Mouse (Mus musculus) midbrain, embryonic 13.5 days (tissue): ENCODE results near the gene Psmb10. TPM values are rescaled to one million over a fixed set of nuclear protein-coding genes. Genes with fewer than 3 reads are reported as not detected.

Source experiments
- ATAC-seq: fragments of 200-750 bp; cut with Nextera tagmentation; 2 replicates; pipeline ENCODE4 v1.8.0; 2017; ENCODE audit warnings: mild to moderate bottlenecking, moderate TSS enrichment, moderate library complexity
- H3K27ac ChIP-seq: fragments of 300-500 bp; sonication (generic); 2 replicates; pipeline ENCODE4 v1.5.1; 2015; ENCODE audit warnings: inconsistent platforms, mild to moderate bottlenecking, moderate library complexity
- H3K27me3 ChIP-seq: fragments of 300-500 bp; sonication (generic); 2 replicates; pipeline ENCODE4 v1.6.1; 2015; ENCODE audit warnings: mild to moderate bottlenecking, inconsistent platforms
- H3K36me3 ChIP-seq: fragments of 300-500 bp; sonication (generic); 2 replicates; pipeline ENCODE4 v1.6.1; 2015; ENCODE audit warnings: mild to moderate bottlenecking, inconsistent platforms
- H3K4me1 ChIP-seq: fragments of 300-500 bp; sonication (generic); replicated peaks from 2 replicates; pipeline ENCODE4 v1.6.1; 2015; ENCODE audit warnings: inconsistent platforms
- H3K4me2 ChIP-seq: fragments of 300-500 bp; sonication (generic); replicated peaks from 2 replicates; pipeline ENCODE4 v1.6.1; 2015; ENCODE audit warnings: moderate library complexity, mild to moderate bottlenecking, inconsistent platforms
- H3K4me3 ChIP-seq: fragments of 300-500 bp; sonication (generic); replicated peaks from 2 replicates; pipeline ENCODE4 v1.5.1; 2015; ENCODE audit warnings: mild to moderate bottlenecking, inconsistent platforms
- H3K9ac ChIP-seq: fragments of 300-500 bp; sonication (generic); replicated peaks from 2 replicates; pipeline ENCODE4 v1.6.1; 2015; ENCODE audit warnings: mild to moderate bottlenecking, inconsistent platforms
- H3K9me3 ChIP-seq: fragments of 300-500 bp; sonication (generic); 2 replicates; pipeline ENCODE4 v1.6.1; 2016; ENCODE audit warnings: mild to moderate bottlenecking, inconsistent platforms
- WGBS: fragments of 180-500 bp; shearing (Covaris S2); methylation state at CpG from one replicate; pipeline ENCODE4 v1.1.7; 2015; 5-methylcytosine and 5-hydroxymethylcytosine counted together
- microRNA-seq: library from miRNA; unstranded; fragments of <30 nt; microRNA quantifications from one replicate; pipeline ENCODE4, GENCODE M21; 2016
- polyA plus RNA-seq: library from polyadenylated mRNA; unstranded; fragments of >200 nt; fragmentation: Nextera tagmentation; extraction: Ambion mirVana; gene quantifications from 2 replicates; pipeline ENCODE4 v1.2.1, GENCODE M21; 2015

Psmb10 gene
- polyA plus RNA-seq, 1 experiment from 2014 or later = 40.3 TPM

DNA sequence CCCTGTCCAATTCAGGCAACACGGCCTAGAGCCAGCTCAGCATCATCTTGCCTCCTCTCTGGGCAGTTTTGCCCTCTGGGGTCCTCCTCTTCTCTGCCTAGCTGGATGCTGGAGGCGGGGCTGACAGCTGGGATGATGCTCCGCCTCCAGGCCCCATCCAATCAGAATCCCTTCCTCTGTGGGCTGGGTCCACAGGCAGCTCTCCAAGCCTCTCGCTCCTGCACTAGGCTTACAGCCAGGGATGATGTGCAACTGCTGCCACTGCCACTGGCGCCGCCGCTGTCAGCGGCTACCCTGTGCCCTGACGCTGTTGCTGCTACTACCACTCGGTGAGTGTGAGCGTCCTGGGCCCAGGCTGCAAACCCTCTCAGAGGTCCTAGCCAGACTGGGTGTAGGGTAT lies 44.9 kb downstream of the Psmb10 start, which contains the start of gene Nrn1l:
Gene Nrn1l, plus strand, starts transcription at position 229 of the 400 bp plus-strand sequence.
- Histone ChIP-seq H3K27ac (peak within 1 kb of the TSS; percentile 11; the same call in 1 of the 2 replicates), H3K4me3 (no peak within 1 kb of the TSS), H3K36me3 (peaks cover 53% of the 10 kb centered on the region)

DNA sequence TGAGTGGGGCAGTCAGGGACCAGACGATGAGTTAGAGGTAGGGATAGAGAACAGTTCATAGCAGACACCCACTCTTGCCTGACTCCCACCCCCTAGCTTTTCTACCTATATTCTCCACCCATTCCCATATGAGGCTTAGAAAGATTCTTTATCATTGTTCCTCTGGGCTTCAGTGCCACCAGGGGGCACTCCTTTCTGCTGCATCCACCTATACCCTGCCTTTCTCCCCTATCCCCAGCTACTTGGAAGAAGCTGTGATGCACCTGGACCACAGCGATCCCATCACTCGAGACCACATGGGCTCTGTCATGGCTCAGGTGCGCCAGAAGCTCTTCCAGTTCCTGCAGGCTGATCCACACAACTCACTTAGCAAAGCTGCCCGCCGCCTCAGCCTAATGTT lies 45.8 kb downstream of the Psmb10 start:
- no peak overlapping the region for H3K4me2 ChIP-seq
- no peak overlapping the region for H3K4me3 ChIP-seq
- ATAC-seq = peak; percentile 32; the same call in 1 of the 2 replicates
- peaks cover 62% of the 10 kb centered on the region for H3K36me3 ChIP-seq
- H3K27ac ChIP-seq = no peak overlapping the region
- H3K9ac ChIP-seq = no peak overlapping the region
- no peaks in the 10 kb centered on the region for H3K27me3 ChIP-seq
- no peaks in the 10 kb centered on the region for H3K9me3 ChIP-seq
- WGBS = 89% methylated on average over 6 of the region's 6 CpGs
- peaks cover 9% of the 10 kb centered on the region for H3K4me1 ChIP-seq

More for the DNA sequence above, 44.9 kb downstream of the Psmb10 start, which contains the start of gene Nrn1l:
- Histone ChIP-seq H3K4me1 (peaks cover 9% of the 10 kb centered on the region), H3K9ac (peak within 1 kb of the TSS; percentile 48), H3K4me2 (peak within 1 kb of the TSS; percentile 40), H3K27me3 (no peaks in the 10 kb centered on the region), H3K9me3 (no peaks in the 10 kb centered on the region)
- WGBS = 5% methylated on average over 11 of the region's 11 CpGs
- ATAC-seq = peak; percentile 91

DNA sequence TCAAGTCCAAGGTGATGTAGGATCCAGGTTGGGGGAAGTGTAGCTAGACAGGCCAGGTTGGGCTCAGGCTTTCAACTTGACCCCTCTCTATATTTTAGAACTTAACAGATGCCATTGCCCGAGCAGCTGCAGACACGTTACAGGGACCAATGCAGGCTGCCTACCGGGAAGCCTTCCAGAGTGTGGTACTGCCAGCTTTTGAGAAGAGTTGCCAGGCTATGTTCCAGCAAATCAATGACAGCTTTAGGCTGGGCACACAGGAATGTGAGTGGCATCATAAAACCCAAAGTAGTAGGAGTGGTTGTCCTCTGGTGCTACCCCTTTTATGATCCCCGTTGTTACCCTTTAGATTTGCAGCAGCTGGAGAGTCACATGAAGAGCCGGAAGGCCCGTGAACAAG lies 47.4 kb downstream of the Psmb10 start:
- H3K27me3 ChIP-seq = no peaks in the 10 kb centered on the region
- H3K9me3 ChIP-seq = no peaks in the 10 kb centered on the region
- no peak for ATAC-seq
- peaks cover 78% of the 10 kb centered on the region for H3K36me3 ChIP-seq
- no peak overlapping the region for H3K4me3 ChIP-seq
- WGBS = 95% methylated on average over 6 of the region's 6 CpGs
- no peak overlapping the region for H3K27ac ChIP-seq
- no peak overlapping the region for H3K4me2 ChIP-seq
- H3K9ac ChIP-seq = no peak overlapping the region
- peaks cover 9% of the 10 kb centered on the region for H3K4me1 ChIP-seq

DNA sequence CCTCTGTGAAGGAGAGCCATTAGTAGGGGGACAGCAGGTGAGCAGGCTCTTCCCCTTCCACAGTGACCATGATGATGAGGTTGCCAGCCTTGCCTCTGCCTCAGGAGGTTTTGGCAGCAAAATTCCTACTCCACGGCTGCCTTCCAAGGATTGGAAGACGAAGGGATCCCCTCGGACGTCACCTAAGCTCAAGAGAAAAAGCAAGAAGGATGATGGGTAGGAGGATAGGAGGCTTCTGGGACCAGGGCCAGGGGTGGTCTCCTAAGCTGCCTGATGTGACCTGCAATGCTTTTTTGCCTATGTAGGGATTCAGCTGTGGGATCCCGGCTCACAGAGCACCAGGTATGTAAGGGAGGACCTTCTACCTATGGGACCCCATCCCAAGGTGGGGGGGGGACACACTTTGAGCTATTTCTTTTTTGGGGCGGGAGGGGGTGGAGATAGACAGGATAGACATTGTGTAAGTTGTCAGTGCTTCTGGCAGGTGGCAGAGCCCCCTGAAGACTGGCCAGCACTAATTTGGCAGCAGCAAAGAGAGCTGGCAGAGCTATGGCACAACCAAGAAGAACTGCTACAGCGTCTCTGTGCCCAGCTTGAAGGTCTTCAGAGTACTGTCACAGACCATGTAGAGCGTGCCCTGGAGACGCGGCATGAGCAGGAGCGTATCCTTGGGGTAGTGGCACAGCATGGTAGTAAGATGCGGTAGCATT lies 48.3 kb downstream of the Psmb10 start:
- H3K4me3 ChIP-seq = no peak overlapping the region
- H3K27ac ChIP-seq = no peak overlapping the region
- WGBS = 94% methylated on average over 12 of the region's 12 CpGs
- peaks cover 9% of the 10 kb centered on the region for H3K4me1 ChIP-seq
- no peaks in the 10 kb centered on the region for H3K9me3 ChIP-seq
- no peak overlapping the region for H3K4me2 ChIP-seq
- no peaks in the 10 kb centered on the region for H3K27me3 ChIP-seq
- H3K9ac ChIP-seq = no peak overlapping the region
- ATAC-seq = no peak
- peaks cover 84% of the 10 kb centered on the region for H3K36me3 ChIP-seq

Small RNAs within 50 kb of the gene (microRNA-seq; reads per million reads assigned to microRNA genes)
- not detected for gene Mir7074

Other genes starting within 250 kb of the Psmb10 start
- 94.7 and 101 TPM in 2 replicates for gene Acd, start 237.3 kb downstream of the Psmb10 start, polyA plus RNA-seq
- gene Pard6a, start 237.3 kb downstream of the Psmb10 start, polyA plus RNA-seq = 42.5 and 43.6 TPM in 2 replicates
- 0.13 and 0.31 TPM in 2 replicates for gene 4933405L10Rik, start 230.8 kb downstream of the Psmb10 start, polyA plus RNA-seq
- gene Enkd1, start 230.2 kb downstream of the Psmb10 start, polyA plus RNA-seq = 14.4 and 15.9 TPM in 2 replicates
- 90.0 and 92.7 TPM in 2 replicates for gene Gfod2, start 179.8 kb downstream of the Psmb10 start, polyA plus RNA-seq
- gene Ranbp10, start 111.1 kb downstream of the Psmb10 start, polyA plus RNA-seq = 13.8 and 15.9 TPM in 2 replicates
- 0.36 and 0.58 TPM in 2 replicates for gene Tsnaxip1, start 110.7 kb downstream of the Psmb10 start, polyA plus RNA-seq
- 60.9 and 64.9 TPM in 2 replicates for gene Cenpt, start 85.2 kb downstream of the Psmb10 start, polyA plus RNA-seq
- 58.9 and 62.2 TPM in 2 replicates for gene Thap11, start 83.3 kb downstream of the Psmb10 start, polyA plus RNA-seq
- 253 and 263 TPM in 2 replicates for gene Nutf2, start 77.9 kb downstream of the Psmb10 start, polyA plus RNA-seq
- gene Edc4, start 57.6 kb downstream of the Psmb10 start, polyA plus RNA-seq = 54.6 and 56.6 TPM in 2 replicates
- 0.49 and 0.75 TPM in 2 replicates for gene Nrn1l, start 44.9 kb downstream of the Psmb10 start, polyA plus RNA-seq
- 13.5 and 14.7 TPM in 2 replicates for gene Pskh1, start 38.0 kb downstream of the Psmb10 start, polyA plus RNA-seq
- gene Ctrl, start 4.6 kb downstream of the Psmb10 start, polyA plus RNA-seq = 2.6 and 2.9 TPM in 2 replicates
- 0.30 and 0.54 TPM in 2 replicates for gene Lcat, start 4.9 kb upstream of the Psmb10 start, polyA plus RNA-seq
- 5.2 and 5.6 TPM in 2 replicates for gene Slc12a4, start 27.7 kb upstream of the Psmb10 start, polyA plus RNA-seq
- gene Dpep3, start 41.0 kb upstream of the Psmb10 start, polyA plus RNA-seq = not detected in 2 replicates
- gene Dus2, start 52.9 kb upstream of the Psmb10 start, polyA plus RNA-seq = 19.3 and 23.0 TPM in 2 replicates
- not detected in 2 replicates for gene Dpep2nb, start 67.5 kb upstream of the Psmb10 start, polyA plus RNA-seq
- 19.1 and 20.6 TPM in 2 replicates for gene Ddx28, start 73.4 kb upstream of the Psmb10 start, polyA plus RNA-seq
- gene Nfatc3, start 120.4 kb upstream of the Psmb10 start, polyA plus RNA-seq = 3.9 and 4.4 TPM in 2 replicates
- gene Esrp2, start 198.5 kb upstream of the Psmb10 start, polyA plus RNA-seq = 0.09 TPM in 1 of 2 replicates, not detected in the other
- 16.8 and 18.4 TPM in 2 replicates for gene Pla2g15, start 212.0 kb upstream of the Psmb10 start, polyA plus RNA-seq
- 76.0 and 81.0 TPM in 2 replicates for gene Slc7a6, start 230.4 kb upstream of the Psmb10 start, polyA plus RNA-seq